Mouse (Mus musculus) adrenal gland, postnatal 10 days (tissue): Measurements from ENCODE around the gene Sema6c. TPM values are rescaled to one million over a fixed set of nuclear protein-coding genes. Genes with fewer than 3 reads are reported as not detected.

Source experiments
- DNase-seq: peaks from one replicate; pipeline ENCODE4 v3.0.0; 2021; ENCODE audit warnings: mixed read lengths
- total RNA-seq, 2 experiments: library from RNA; stranded (reverse); gene quantifications; 2 replicates each; pipeline ENCODE4 v1.2.3; 2021

Gene Sema6c
- total RNA-seq, 2 experiments from 2014 or later: 8.3 to 17.1 TPM

DNA sequence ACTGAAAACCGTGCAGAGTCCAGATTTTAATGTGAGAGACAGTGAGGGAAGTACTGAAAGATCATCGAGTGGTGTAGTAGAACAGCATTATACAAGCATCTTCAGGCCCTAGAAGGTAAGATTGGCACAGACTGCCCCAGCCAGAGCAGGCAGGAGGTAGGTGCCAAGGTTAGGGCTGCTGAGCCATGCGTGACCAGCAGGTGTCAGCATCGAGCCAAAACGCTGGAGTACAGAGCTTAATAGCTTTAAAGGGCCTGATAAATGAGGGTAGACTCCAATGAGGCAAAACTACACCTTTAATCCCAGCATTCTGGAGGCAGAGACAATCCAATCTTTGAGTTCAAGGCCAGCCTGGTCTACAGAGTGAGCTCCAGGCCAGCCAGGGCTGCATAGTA is 17.6 kb upstream of the Sema6c start:
- peak; percentile 93 for DNase-seq

DNA sequence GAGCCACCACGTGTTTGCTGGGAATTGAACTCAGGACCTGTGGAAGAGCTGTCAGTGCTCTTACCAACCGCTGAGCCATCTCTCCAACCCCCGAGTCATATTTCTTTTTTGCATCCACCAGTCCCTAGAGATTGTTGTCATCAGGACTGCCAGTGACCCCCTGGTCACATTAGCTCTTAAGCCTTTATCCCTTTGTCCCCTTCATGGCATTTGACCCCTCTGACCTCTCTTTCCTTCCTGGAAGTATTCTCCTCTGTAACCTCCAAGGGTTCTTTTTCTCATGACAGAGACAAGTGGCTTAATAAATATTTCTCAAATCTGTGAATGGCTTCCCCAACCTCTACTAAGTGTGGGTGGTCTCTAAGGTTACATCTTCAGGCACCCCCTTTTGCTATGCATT is 12.3 kb upstream of the Sema6c start:
- no peak for DNase-seq

DNA sequence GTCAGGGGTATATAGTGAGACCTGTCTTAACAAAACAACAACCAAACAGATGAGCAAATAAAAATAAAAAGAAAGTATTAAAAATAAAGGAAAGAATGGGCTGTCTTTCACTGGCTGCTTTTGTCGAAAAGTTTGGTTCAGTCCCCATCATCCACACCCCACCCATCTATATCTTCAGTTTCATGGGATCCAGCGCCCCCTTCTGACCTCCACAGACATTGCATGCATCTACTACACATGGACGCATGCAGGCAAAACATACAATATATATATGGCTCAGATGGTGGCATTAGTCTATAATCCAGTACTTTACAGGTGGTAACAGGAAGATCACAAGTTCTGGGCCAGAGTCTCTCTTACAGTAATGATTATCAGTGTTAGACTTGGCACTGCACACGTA is 6.4 kb upstream of the Sema6c start:
- peak; percentile 53 for DNase-seq

DNA sequence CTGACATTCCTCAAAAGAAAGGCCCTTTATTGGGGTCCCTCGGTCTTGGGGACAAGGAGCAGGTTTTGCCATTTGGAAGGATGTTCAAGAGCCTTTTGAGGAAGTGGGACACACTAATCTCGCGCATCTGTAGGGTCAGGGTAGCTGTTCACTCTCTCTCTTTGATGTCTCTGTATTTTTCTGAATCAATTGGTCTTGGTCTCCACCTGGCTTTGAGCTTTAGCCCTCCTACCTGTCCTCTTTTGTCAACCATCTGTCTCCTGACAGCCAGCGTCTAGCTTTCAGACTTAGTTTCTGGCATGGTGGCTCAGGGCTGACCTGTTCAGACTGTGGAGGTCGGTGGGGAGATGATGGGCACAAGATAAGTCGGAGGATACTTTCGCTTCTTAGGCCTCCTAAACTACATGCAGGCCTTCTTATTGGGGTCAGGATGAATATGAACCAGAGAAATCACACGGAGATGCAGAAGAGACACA is 708 bp upstream of the Sema6c start:
- DNase-seq: no peak

DNA sequence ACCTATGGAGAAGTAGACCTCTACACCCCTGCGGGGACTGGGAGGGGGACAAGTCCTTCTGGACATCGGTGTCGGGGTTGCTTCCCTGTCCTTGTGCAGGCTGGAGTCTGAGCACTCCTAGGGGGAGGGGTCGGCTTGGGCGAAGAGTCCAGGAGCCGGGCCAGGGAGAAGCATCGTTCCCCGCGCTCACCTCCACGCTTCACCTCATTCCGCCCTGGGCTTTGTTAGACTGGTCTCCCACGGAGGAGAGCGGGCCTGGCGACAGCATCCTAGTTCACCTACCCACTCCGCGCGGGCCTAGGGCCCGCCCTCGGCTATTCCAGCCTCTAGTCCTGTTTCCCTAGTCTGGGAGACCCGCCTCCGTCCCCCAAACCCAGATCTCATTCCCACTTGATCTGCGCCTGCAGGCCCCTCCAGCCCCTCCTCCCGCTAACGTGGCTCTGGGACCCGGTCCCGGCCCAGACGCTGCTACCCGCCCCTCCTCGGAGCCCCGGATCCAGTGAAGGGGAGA is 839 bp downstream of the Sema6c start:
- DNase-seq: no peak

DNA sequence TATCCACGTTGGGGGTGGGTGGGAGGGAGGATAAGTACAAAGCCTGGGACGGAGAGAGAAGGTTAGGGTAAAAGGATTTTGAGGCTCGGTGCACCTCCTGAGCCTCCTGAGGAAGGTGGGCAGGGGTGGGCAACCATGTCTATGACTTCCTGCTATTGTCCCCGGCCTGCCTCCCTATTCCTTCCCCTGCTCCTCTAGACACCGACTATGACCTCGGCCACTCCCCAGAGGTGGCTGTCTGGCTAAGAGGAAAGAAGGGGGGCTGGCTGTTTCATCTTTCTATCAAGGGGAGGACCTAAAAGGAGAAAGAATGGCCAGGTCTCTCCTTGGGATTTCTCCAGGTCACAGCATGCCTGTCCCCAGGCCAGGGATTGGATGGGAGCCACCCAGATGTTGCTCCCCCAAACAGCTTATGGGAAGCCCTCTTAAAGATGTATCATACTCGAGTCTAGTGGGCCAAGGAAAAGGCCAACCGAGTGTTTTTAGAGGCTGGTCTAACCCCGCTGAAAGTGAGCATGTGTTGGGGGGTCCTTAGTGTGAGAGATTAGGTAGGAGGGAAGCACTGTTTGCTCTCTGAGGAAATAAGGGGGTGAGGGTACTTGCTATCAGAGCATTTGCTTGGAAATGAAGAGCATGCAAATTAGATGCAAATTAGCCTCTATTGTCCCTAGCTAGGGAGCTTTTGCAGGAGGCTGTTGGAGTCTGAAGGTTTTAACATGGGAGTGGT is 1.5 kb downstream of the Sema6c start:
- DNase-seq: no peak

DNA sequence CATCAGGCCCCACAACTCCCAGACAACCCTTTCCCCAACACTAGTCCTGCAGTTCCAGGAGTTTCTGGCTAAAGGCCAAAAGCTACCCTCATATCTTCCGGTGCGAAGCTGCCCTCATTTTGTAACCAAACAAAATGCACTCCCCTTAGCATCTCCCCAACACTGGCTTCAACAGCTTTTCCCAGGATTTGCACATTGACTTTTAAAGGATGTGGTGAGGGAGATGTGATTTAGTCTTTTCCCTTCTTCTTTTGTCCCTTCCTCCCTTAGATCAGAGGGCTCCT is 2.0 kb downstream of the Sema6c start:
- no peak for DNase-seq

DNA sequence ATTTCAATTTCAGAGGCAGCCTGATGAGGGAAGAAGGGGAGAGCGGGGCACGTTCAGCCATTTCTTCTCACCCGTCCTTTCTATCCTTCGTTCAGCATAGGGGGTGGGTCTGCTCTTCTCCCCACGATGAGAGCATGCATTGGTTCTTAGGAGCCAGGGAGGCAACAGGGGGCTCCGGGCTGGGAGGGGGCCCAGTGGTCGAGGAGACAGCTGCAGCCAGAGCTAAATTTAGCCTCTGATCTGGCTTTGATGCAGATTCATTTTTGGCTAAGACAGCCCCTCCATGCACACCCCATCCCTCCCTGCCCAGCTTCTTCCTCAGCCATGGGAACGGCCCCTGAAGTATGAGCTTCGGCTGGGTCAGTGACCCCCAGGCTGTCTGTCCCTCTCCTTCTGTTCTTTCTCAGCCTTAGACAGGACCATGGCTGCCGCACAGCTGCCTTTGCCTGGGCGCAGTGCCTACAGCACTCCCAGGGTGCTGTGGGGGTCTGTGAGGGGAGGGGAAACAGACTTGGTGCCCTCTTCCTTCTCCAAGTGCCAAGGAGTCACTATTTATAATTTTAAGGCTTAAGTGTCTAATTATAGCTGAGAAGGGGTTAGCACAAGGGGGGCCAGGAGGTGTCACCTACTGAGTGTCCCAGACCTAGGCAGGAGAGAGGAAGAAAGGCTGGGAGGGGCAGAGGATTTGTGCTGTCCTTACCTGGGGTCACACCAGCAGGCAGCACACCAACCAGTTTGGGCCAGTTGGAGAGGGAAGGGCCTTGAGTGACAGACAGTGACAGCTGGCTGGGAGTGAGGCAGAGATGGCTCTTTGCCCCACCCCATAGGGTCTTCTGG is 3.4 kb downstream of the Sema6c start:
- no peak for DNase-seq

DNA sequence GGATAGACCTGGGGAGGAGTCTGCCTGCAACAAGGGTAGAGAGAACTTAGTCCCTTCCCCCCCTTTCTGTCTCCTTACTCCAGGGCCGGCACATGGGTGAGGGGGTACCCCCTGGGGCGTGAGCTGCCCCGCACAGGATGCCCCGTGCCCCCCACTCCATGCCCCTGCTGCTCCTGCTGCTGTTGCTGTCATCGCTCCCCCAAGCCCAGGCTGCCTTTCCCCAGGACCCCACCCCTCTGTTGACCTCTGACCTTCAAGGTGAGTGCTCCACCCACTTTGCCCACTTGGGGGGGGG is 3.9 kb downstream of the Sema6c start:
- DNase-seq: no peak

DNA sequence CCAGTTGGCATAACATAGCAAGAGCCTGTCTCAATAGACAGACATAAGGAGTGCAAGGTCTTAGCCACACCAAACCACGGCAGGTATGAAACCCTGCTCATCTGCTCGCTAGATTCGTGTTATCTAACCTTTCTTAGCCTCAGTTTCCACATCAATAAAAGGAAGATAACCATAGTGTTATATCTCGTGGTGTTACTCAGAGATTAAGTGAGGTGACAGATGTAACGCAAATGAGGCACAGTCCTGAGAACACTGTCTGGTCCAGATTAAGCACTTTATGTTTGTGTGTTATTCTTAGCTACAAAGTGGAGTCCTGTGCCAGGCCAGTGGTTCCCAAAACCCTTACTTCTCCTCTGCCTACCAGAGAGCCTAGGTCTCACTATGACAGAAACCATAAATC is 4.6 kb downstream of the Sema6c start:
- DNase-seq: no peak

DNA sequence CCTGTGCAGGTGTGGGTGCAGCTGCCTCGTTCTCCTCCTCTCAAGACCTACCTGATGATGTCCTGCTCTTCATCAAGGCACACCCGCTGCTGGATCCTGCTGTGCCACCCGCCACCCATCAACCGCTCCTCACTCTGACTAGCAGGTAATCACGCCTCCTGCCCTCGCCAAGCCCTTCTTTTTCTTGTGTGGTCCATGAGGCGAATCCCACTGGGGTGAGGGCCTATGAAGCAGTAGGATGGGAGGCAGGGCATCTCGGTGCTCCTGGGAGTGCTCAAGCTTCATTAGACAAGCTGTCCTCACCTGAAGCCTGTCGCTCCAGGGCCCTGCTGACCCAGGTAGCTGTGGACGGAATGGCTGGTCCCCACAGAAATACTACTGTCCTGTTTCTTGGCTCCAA is 9.7 kb downstream of the Sema6c start:
- DNase-seq: no peak

DNA sequence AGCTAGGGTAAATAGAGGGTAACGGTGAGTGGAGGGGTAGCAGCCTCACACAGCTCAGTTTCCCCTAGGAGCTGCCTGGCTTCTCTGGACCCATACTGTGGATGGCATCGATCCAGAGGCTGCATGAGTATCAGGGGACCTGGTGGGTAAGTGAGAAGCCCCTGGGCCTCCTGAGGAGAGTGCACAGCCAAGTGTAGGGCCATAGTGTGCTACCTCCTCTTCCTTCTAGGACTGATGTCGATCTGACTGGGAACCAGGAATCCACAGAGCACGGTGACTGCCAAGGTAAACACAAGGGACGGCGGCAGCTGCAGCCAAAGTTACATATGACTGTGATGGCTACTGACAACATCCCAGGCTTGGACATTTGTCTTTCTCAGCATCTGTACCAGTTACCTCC is 10.8 kb downstream of the Sema6c start:
- no peak for DNase-seq

DNA sequence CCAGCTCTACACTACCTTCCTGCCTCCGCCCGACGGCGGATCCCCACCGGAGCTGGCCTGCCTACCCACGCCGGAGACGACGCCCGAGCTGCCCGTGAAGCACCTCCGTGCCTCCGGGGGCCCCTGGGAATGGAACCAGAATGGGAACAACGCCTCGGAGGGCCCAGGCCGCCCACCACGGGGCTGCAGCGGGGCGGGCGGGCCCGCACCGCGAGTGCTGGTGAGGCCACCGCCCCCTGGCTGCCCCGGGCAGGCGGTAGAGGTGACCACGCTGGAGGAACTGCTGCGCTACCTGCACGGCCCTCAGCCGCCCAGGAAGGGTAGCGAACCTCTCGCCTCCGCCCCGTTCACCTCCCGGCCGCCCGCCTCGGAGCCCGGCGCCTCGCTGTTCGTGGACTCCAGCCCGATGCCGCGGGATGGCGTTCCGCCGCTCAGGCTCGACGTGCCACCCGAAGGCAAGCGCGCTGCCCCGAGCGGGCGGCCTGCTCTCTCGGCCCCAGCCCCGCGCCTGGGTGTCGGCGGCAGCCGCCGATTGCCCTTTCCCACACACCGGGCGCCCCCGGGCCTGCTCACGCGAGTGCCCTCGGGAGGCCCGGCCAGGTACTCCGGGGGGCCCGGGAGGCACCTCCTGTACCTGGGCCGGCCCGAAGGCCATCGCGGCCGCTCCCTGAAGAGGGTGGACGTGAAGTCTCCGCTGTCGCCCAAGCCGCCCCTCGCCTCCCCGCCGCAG is 12.4 kb downstream of the Sema6c start:
- no peak for DNase-seq

DNA sequence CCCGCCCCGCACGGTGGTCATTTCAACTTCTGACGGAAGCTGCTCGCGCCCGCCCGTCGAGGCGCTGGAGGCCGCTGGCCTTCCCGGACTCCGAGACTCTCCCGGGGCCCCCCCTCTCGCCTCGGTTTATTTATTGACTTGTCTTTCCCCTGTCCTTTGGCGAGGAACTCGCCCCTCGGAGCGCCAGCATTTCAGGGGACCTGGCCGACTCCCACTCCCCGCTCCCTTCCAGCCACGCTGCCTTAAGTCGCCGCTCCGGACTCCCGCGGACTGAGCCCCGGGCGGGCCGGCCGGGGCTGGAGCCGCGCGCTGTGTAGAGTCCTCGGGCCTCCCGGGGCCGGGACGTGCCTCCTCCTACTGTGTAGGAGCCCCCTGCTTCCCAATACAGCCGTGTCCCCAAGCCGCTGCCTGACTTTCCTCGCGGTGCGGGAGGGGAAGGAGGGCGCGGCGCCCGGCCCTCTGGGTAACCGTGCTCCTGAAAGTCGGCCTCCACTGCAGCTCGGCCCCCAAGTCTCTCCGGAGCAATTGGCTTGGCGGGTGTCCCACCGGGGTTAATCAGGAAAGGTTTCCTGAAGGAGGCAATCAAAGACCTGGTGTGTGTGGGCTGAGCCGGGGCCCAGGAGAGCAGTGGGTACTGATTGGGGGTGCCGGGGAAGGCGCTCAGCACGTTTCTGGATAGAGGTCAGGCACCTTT is 13.1 kb downstream of the Sema6c start:
- peak; percentile 47 for DNase-seq

DNA sequence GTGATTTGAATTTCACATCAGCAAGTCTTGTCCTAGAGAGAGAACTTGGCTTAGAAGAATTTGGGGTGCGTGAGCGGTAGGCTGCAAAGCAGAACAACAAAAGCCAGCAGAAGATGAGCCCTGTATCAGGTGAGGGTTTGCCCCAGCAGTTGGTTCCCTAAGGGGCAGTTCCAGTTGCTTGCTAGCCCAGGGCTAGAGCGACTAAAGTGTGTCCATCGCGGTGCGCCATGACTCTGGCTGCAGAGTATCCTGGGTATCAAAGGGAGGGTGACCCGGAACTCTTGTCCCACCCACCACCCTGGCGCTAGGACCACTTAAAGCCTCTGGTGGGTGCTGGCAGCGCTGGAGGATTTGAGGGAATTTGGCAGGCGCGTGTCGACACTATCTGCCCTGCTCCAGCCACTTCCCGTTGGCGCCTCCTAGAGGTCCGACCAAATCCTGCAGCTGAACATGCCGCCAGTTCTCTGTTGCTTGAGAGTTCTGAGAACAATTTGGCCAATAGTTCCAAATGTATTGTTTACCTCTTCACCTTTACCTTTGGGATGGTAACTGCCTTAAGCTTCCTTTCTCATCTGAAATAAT is 13.8 kb downstream of the Sema6c start:
- peak; percentile 93 for DNase-seq

DNA sequence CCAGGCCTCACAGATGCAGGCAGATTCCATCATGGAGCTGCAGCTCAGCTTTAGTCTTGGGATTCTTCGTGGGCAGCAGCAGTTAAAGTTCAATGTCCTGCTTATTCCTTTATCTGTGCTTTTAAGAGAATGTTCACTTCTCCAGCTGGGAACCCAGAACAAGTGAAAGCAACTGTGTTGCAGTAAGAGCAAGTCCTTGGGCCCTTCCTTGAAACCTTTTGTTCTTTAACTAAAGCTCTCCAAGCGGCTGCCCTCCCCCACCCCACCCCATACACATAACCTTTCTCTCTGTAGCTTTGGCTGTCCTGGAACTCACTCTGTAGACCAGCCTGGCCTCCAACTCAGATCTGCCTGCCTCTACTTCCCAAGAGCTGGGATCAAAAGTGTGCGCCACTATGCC is 16.2 kb downstream of the Sema6c start:
- DNase-seq: no peak

DNA sequence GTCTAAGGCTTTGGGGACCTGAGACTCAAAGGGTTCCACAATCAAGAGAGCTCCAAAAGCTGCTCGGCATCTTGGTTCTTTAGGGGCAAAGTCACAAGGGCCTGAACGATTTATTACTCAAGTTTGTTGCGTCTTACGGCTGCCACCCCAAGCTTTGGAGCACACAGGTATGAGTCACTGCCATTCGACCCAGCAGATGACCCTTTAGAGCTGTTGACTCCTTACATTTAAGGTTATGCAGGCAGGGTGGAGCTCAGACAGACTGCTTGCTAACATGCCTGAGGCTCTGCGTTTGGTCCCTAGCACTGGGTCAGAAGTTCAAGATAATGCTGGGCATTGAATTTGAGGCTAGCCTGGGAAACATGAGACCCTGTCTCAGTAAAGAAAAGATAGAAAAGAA is 17.3 kb downstream of the Sema6c start:
- no peak for DNase-seq

DNA sequence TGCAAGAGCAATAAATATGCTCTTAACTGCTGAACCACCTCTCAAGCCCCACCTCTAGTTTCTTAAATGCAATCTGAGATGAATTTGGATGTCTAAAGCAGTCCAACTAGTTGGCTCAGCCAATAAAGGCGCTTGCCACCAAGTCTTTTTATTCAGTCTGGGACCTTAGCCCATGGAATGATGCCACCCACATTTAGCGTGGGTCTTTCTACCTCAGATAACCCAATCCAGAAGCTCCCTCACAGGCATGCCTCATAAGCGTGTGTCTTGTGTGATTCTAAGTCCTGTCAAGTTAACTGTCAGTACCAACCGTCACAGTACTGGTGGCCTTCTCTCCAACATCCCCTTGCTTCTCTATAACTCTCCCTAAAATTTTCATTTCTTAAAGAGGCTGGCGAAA is 18.7 kb downstream of the Sema6c start:
- DNase-seq: no peak

DNA sequence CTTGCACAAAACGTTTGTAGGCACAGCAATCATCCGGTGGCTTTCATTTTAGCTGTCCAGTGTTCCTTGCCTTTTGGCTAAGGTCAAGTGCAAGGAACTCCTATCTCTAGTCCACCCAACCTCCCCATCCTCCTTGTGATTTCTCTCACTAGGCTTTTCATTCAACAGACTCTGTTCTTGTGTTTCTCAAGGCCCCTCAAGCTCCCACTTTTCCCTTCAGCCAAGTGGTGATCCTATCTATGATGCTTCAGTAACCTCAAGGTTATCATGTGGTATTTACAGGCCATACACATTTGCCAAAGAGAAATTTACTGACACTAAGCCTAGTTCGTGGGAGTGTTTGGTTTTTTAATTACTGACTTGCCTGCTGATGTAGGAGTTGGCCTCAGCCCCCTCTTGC is 19.6 kb downstream of the Sema6c start:
- DNase-seq: no peak

DNA sequence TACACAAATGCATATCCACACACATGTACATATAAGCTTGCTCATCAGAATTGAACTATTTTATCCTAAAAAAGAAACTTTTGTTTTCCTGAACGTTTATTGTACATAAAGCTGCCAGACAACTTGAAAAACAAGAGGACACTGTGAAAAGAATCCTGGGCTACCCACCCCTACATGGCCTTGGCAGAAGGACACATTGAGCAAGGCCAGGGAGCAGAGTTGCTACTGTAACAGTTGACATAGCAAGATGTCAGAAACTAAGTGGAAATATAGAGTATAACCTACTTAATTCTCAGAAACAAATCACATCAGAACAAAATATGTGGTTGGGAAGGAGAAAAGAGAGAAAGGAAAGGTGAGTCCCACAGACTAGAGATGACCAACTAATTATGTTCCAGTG is 21.6 kb downstream of the Sema6c start:
- peak; percentile 33 for DNase-seq

DNA sequence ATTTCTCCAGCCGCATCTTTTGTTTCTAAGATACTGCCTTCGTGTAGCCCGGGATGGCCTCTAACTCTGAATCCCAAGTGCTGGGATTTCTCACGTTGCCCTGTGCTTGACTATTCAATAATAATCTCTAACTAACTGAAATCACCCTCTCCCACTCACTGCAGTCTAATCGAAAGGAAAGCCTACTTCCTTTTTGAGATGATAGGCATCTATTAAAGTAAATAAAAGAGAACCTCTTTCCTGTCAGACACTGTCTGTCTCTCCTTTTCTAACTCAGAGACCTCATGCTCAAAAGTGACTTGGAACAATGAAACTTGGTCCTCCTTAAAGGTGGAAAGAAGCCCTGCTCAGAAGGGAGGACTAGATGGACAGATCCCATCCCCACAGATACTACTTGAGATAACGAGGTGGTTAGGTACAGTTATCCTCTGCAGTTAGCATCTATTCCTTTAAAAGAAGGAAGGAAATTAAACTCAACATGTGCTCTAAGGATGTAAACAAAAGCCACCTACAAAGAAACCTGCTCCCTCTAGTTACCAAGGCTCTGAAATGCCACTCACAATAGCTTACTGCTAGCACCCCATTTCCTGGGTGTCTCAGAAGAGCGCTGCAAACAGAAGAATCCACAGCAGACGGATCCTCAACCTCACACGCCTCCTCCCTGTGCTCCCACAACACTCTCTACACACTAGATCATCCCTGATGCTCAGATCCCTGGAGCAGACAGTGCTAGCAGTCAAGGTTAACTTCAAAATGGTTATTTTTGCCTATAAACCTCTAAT is 24.7 kb downstream of the Sema6c start:
- no peak for DNase-seq

DNA sequence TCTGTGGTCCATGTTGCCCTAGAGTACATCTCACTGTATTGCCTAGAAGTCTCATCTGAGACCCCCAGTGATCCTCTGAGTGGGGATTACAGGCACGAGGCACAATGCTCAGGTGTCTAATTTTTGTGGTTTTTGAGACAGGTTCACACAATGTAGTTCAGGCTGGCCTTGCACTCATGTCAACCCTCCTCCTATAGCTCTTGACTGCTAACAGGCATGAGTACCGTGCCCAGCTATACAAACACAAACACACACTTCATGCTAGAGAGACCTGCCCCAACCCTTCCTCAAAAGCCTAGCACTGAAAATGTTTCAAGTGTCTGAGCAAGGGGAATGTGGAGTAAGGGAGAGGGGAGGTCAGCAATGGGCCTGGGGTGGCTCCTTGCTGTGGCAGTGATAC is 25.8 kb downstream of the Sema6c start:
- DNase-seq: no peak
